Mouse (Mus musculus) kidney, adult 8-10 months (tissue): Measurements from ENCODE around the gene Pex14.
"Not testable (repeated sequence)": the region's sequence is repeated elsewhere in the genome, so short reads cannot be mapped to it uniquely, and the experiment has no call there.

ENCODE experiments used
- DNase-seq, 2 experiments: peaks; one replicate each; pipeline ENCODE4 v3.0.0; 2022

Pex14 gene

DNA sequence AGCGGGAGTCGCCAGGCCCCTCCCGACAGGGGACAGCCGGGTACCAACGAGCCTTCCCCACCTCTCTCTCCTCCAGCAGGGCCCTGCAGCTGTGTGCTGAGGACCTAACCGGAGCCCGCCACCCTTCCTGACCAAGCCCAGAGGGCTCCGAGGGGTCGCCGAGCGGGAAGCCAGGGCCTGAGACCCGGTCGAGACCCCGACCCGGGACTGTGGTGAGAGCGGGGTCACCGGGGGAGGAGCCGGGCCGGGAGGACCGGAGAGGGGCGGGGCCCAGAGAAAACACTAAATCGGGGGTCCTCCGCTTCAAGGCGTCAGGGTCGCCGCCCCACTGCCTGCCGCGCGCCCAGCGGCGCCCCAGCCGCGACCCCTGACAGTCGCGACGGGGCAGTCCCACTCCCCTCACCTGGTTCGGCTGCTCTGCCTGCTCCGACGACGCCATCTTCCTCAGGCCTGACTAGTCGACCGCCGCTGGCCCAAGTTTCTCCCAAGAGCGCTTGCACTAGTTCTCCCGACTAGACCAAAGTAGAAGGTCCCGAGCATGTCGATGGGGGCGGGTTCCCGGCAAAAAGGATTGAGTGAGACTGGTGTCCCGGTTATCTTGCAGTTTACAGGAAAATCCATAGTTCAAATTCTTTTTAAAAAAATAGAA is at the start of gene Pex14:
Pex14 (minus strand) TSS at position 508 of the 649 bp plus-strand sequence.
- peak; percentile 91 to 94 for DNase-seq

DNA sequence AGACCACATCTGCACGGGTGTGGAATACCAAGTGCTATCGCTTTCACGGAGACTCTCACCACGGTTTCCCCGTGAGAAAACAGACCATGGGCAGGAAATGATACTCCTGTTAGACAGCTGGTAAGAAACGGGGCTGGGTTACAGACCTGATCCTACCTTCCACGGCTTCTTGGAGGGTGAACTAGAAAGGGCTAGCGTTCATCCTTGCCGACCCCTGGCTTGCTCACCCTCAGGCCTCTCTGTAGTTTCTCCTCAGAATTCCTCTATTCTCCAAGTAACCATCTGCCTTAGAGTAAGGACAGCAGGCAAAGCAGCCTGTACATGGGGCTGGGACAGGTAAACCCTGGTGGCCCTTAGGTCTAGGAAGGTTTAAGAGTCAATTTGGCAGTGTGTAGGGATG is 49.5 kb upstream of the Pex14 start:
- DNase-seq: no peak

DNA sequence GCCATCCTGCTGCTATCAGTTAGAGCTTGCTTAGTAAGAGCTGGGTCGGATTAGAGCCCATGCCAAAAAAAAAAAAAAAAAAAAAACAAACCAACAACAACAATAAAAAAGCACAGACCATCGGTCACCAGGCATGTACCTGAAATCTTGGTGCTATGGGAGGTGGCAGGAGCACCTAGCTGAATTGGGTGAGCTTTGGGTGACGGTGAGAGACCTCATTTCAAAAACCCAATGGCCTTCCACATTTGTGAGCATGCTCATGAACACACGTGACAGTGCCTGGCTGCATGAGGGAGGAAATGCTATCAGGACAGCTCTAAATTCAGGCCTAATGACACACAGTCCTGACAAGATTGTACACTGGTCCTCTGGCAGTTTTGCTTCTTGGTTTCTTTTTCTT is 48.4 kb upstream of the Pex14 start:
- no peak for DNase-seq

DNA sequence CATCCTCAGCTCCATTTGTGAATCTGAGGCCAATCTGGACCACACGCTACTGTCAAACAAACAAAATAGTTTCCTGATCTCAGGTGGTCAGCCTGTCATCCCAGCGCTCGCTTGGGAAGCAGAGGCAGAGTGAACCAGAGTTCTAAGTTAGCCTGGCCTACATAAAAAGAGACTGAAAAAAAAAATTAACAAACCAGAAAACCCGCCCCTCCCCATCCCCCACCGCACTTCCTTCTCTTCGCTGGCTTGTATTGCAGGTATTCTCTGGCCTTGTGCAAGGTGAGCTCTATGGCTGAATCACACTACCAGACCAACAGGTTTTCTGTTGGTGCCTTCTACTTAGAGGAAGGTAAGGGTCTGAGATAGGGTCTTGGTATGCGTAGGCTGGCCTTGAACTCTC is 47.9 kb upstream of the Pex14 start:
- no peak for DNase-seq

DNA sequence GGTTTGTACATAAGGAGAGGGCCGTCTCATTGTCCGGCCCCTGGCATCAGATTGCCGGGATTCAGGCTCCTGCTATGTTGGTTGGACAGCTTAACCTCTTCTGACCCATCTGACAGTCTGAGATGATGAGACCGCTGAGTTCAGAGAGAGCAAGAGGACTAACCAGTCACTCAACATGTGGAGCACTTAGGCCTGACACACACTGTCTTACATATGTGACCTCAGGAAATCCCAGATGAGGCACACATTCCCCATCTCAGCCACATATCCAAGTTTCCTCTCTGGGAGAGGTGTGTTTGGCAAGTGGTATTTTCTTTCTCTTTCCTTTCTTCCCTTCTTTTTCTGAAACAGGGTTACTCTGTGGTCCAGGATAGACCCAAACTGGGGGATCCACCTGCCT is 45.5 kb upstream of the Pex14 start:
- no peak for DNase-seq

DNA sequence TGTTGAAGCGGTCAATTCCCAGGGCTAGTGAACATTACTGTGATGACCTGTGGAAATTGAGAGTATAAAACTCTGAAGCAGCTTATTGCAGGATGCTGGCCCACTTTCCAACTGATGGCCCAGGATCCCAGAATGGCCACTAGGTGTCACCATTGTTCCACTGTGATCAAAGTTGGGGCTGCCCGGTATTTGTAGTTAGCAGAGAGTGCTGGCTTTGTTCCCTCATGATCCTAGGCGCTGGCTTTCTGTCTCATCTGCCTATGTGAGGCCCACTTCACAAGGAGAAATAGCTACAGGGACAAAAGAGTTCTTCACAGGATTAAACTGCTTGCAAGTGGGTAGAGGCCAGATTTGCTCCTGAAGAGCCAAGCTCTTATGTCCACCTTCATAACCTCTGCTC is 44.8 kb upstream of the Pex14 start:
- peak; percentile 57 to 83 for DNase-seq

DNA sequence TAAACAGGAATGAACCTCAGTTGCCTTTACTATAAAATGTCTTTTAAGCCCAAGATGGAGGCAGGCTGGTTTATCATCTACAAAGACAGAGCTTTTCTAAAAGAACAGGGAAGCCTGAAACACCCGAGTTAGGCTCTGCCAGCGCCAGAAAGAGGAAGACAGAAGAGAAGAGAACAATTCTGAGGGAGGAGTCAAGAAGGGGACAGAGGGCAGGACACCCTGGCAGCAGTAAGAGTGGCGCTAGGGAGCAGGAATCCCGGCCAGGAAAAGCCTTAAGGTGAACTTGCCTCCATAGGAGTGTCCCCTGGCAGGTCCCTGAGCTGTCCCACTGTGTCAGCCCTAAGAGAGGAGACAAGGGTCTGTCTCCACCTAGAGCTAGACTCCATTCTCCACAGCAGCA is 43.9 kb upstream of the Pex14 start:
- DNase-seq: peak in 1 of 2 experiments; percentile 19

DNA sequence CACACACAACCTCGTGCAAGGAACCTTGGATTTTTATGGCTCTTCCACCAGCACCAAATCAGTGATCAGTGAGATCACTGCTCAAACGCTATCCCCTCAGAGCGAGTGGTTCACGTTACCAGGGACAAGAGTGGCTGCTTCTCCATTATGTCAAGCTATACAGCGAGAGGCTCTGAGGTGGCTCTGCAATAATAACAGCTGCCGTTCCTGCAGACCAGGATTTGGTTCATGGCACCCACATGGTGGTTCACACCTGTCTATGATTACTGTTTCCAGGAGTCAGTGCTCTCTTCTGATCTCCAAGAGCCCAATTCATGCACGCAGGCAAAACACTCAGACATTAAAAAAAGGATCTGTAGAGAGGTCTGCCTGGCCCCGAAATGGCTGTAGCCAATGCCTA is 38.8 kb upstream of the Pex14 start:
- no peak for DNase-seq

DNA sequence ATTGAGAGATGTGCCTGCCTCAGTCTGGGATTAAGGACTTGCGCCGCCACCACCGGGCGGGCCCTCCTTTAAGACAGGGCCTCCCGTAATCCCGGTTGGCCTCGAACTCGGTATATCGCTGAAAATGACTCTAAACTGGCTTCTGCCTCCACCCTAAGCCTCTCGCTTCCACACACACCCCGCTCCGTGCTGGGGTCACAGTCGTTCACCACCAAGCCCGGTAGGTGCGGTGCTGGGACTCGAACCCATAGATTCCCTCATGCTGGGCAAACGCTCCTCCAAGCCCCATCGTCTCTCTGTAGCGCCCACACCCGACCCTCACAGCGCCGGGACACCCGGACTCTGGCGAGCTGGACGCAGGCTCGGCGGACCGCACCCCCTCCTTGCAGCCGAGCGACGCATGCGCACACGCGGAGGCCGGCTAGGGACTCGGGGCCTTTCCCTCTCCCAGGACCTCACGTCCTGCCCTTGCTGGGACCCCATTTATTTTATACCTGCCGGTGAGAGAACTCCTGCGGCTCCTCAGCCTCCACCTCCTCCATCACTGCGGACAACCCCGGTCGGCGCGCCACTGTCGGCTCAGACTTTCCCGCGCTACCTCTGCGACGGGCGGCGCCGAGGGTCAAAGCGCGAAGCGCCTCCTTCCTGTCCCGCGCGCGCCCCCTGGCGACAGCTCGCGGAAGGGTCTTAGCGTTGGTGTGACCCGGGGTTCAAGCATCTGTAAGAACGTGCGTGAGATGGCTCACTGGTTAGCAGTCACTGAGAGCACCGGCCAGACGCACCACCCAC is 37.5 kb upstream of the Pex14 start, which contains the start of gene Cenps:
Cenps (minus strand) TSS at position 648 of the 789 bp plus-strand sequence.
- DNase-seq: peak; percentile 83 to 89

DNA sequence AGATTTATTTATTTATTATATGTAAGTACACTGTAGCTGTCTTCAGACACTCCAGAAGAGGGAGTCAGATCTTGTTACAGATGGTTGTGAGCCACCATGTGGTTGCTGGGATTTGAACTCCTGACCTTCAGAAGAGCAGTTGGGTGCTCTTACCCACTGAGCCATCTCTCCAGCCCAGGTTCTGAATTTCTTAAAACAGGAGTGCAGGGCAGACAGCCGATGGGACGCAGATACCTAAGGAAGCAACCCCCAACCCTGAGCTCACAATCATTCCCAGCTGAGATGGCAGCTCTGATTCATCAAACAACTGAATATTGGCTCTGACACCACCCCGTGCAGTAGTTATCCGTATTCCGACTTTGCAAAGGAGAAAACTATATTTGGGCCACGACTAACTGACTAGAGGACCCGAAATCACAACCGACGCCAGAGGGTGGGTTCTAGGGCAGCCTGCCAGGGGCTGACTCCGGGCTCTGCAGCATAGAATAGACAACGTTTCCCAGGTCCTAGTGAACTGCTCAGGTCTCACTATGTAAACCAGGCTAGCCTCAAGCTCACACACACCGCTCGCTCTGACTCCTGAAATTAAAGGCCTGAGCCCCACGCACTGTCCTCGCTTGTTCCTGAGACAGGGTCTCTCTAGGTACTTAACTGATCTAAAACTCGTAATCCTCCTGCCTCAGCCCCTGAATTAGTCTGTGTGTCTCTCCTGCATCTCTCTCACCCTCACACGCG is 36.6 kb upstream of the Pex14 start:
- DNase-seq: no peak

DNA sequence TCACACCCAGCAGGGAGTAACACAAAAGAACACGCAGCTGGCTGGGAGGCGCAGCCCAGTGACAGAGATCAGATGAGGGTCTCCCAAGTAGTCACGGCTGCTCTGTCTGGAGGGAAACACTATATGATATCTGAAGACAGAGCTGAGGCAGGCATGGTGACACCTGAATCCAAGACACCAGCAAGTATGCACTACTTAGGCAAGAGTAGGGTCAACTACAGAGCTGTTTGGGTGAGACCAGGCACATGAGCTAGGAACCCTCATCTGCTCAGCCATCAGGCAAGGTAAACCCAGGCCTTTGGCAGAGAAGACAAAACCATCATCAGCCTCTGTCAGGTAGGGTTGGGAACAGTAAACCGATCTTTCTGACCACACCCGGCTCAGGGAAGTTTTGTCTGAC is 33.7 kb upstream of the Pex14 start:
- no peak for DNase-seq

DNA sequence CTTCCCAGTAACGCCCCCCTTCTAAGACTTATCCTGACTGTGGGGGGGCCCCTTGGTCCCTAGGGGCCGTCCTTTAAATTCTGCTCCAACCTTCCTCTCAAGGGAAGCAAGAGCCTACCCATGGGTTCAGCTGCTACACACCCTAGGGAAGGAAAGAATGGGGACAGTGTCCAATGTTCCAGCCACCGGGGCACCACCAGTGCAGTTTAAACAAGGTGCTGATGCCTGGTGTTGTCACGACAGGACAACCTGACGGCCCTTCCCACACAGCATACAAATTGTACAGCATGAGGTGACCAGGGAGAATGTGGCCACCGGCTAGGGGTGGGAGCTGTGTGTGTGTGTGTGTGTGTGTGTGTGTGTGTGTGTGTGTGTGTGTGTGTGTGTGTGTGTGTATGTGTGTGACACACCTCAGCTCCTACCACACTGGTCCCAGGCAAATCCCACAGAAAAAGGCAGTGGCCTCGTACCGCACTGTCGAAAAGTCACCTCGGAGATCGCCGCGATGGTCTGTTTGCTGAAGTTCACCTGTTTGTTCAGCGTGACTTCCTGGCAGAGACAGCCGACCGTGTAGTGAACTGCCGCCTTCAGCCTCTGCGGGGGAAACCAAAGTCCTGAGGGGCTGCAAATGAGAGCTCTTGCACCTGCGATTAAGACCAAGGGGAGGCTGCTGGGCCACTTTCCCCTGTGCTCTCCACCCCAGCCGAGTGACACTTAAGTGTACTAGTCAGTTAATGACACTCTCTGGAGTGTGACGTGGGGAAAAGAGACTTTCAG is 32.3 kb upstream of the Pex14 start:
- DNase-seq: no peak

DNA sequence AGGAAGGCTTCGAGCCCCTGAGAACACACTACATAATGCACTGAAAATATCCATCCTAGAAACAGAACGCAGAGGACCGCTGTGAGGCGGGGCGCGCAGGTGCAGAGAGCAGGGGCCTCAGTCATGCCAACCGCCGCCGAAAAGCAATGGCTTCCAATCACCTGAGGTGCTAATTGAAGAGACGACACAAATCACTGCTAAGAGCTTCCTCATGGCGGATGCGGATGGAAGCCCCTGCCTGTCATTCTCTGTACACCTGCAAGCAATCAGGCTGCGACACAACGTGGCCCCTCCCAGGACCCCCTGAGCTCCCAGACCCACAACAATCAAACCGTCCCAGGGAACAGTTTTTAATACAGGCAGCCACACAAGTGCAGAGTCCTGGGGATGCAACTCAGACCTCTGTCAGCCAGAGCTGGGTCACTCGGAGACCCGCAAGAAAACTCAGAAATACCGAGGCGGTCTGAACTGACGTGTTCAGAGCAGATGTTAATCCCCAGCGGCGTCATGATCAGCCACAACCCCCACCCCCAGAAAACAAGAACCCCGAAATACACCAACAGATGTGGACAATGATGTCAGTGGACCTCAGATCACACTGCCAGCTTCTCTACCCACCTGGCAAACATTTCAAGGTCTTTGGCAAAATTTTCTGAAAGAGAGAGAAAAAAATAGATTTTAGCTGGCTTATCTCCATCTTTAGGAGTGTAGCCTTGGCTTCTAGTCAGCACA is 31.5 kb upstream of the Pex14 start:
- DNase-seq: no peak

DNA sequence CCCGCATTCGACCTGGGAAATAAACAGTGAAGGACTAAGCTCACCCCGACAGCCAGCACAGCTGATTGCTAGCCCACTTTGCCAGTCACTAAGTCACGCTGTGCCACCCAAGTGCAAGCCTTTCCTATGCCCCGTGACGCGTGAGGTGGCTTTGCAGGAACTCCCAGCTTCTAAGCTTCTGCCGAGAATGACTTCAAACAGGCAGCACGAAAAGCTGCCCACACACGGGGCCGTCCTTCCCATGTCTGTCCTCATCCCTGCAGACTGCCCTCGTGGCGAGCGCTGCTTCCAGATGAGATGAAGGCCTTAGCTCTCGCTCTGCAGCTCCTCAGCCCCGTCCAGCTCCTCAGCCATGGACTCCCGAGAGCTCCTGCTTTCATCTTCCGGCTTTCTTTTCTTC is 28.8 kb upstream of the Pex14 start:
- DNase-seq: no peak

DNA sequence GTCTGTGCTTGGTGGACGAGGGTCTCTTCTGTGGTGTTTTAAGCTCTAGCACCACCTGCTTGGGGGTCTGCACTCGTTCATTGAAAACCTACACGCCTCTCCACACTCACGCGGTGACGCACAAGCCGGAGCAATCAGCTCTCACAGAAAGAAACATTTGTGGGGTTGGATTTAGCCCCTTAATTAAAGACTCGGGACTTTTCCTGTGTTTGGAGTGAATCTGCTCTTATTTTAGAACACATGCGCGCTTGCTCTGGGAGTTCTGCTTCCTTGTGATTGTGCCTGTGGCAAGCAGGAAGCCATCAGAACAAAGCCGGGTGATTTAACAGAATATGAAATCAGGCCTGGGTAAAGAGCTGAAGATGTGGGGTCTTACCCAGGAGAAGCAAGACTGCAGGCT is 27.0 kb upstream of the Pex14 start, which contains the start of gene Cort:
Cort (minus strand) TSS at position 101 of the 400 bp plus-strand sequence.
- DNase-seq: no peak

DNA sequence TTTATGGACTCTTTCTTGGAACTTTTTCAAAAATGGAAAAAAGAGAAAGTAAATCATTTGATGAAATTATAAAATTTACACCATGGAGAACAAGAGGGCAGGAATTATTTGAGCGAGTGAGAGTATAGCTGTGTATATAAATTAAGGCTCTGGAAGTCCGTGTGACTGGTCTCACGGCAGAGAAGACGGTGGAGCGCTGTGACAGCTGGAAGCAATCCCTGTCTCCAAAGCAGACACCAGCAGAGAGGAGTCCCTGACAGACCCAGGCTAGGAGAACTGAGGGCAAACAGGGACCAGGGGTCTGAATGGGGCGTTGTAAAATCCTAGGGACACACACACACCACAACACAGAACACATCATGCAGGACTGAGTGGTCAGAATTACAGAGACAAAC is 26.4 kb upstream of the Pex14 start:
- DNase-seq: no peak

DNA sequence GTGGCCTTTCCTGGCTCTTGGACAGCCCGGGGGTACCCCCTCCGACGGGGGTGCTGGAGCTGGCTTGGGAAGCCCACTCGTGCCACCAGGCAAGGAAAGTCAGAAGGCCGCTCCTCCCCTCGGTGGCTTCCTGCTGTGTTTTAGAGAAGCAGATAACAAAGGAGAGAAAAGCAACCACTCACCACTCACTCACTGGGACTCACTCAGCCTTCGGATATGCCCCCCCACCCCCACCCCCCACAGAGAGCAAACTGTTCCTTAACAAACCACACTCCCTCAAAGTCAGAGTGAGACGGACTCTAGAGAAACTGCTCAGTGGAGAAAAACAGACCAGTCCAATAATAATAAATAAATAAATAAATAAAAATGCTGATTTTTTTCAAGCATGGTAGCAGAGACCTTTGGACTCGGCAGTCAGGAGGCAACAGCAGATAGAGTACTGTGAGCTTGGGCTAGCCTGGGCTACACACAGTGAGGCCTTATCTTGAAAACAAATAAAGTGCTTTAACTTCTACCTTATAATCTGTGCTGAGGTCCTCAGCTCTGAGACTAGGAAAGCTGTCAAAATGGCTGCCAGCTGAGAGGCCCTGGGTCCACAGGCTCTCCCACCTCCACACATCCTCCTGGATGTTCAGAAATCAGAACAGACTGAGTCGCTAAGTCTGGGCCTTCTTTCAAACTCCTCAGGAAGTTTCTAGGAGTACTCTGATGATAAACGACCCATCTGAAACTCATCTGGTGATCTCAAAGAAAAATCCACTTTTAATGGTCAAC is 25.9 kb upstream of the Pex14 start:
- DNase-seq: no peak

DNA sequence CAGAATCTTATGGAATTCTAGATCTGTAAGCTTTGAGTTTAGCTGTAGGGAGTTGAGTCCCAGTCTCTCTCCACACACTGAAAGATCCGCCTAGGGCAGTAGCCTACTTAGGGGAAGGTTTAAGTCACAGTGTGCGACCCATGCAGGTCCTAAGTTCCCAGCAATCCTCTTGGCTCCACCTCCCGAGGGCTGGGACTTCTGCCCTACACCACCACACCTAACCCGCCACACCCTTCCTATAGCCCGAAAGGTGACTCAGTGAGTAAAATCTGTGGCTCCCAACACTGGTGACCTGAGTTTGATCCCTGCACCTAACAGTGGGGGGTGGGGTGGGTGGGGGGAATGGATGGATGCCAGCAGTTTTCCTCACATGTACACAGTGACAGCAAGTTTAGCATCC is 23.8 kb upstream of the Pex14 start:
- DNase-seq: no peak

DNA sequence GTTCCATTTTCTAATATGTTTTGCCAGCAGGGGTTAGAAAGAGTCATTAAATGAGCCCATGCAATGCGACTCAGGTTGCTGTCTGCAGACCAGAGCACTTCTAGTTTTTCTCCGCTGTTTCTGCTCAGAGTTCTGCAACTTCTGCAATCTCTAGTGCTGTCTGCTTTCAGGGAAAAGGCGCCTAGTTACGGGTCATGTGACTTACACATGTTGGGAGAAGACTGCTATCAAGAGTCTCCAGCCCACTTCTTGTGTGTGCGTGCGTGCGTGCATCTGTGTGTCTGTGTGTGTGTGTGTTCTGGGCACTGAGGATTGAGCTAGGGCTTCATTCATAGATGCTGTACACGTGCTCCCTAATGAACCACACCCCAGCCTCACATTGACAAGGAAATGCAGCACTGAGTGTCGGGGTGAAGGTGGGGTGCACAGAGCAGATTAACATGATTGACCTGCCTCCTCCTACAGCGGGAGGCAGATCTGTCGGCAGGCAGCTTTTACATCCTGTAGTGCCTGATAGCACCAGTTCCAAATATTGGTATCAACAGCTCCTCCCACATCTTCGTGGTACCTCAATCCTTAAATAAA is 20.4 kb upstream of the Pex14 start:
- DNase-seq: not testable (repeated sequence)

DNA sequence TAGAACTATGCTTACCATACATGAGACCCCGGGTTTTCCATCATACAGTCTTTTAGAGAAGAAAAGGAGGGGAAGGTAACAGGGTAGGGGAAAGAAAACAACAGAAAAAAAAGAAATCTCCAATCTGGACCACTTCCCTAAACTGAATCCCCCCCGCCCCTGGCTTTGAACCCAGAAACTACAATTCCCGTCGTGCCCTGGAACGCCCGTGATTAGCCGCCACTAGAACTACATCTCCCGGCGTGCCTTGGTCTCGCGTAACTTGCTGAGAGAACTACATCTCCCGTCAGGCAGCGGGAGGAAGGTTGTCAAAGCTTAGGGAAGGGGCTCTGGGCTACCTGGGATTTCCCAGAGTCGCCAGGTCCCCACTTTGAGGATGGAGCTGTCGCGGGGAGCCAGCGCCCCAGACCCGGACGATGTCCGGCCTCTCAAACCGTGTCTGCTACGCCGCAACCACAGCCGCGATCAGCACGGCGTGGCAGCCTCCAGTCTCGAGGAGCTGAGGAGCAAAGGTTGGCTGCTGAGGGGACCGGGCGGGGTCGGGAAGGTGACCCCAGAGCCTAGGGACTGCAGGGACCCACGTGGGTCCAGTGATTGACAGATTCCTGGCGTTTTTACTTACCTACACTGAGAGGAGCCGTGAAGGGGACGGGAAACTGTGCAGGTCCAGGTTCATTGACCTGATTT is 4.3 kb upstream of the Pex14 start, which contains the start of gene Dffa:
Dffa (plus strand) TSS at position 272 of the 687 bp plus-strand sequence.
- DNase-seq: peak; percentile 91 to 94
